Mouse (Mus musculus) T-helper 2 cell (primary cell): Measurements from ENCODE around the gene Pbx3.

Source experiments
- in situ Hi-C: fragments of 300-600 bp; cut with MboI, MseI; formaldehyde crosslinking; loops from one replicate; pipeline ENCODE4 v1.15.1; 2025; ENCODE audit warnings: high pct_unique_total_duplicates

Gene Pbx3

GRCm38 (mm10) chr2:34298202-34298601, 74.7 kb downstream of the Pbx3 start:
- in situ Hi-C loops: no loop called here

- in situ Hi-C loops: no loop called here
Observed at GRCm38 (mm10) chr2:34289726-34290125, 83.2 kb downstream of the Pbx3 start.

GRCm38 (mm10) chr2:34284239-34284638, 88.7 kb downstream of the Pbx3 start:
- in situ Hi-C loops: no loop called here

GRCm38 (mm10) chr2:34280996-34281395, 91.9 kb downstream of the Pbx3 start:
- in situ Hi-C loops: no loop called here

- in situ Hi-C loops: no loop called here
Observed at GRCm38 (mm10) chr2:34279726-34280125, 93.2 kb downstream of the Pbx3 start.

GRCm38 (mm10) chr2:34275630-34276193, 97.2 kb downstream of the Pbx3 start:
- in situ Hi-C loops: no loop called here

GRCm38 (mm10) chr2:34262046-34262445, 110.9 kb downstream of the Pbx3 start:
- in situ Hi-C loops: loop anchor here (10.0 kb wide), 1 partner anchor 113 kb away; the partner anchor contains the start of gene Pbx3

- in situ Hi-C loops: loop anchor here (10.0 kb wide), 1 partner anchor 114 kb away; the partner anchor contains the start of gene Pbx3
Observed at GRCm38 (mm10) chr2:34260653-34261076, 112.3 kb downstream of the Pbx3 start.

- in situ Hi-C loops: no loop called here
Observed at GRCm38 (mm10) chr2:34258256-34258655, 114.7 kb downstream of the Pbx3 start.

- in situ Hi-C loops: no loop called here
Observed at GRCm38 (mm10) chr2:34257611-34258010, 115.3 kb downstream of the Pbx3 start.

GRCm38 (mm10) chr2:34256000-34256553, 116.9 kb downstream of the Pbx3 start:
- in situ Hi-C loops: no loop called here

GRCm38 (mm10) chr2:34253627-34254026, 119.3 kb downstream of the Pbx3 start:
- in situ Hi-C loops: no loop called here

- in situ Hi-C loops: no loop called here
Observed at GRCm38 (mm10) chr2:34253111-34253510, 119.8 kb downstream of the Pbx3 start.

GRCm38 (mm10) chr2:34252286-34252685, 120.7 kb downstream of the Pbx3 start:
- in situ Hi-C loops: no loop called here

- in situ Hi-C loops: no loop called here
Observed at GRCm38 (mm10) chr2:34249961-34250658, 122.8 kb downstream of the Pbx3 start.

- in situ Hi-C loops: no loop called here
Observed at GRCm38 (mm10) chr2:34249141-34249960, 123.6 kb downstream of the Pbx3 start.

- in situ Hi-C loops: no loop called here
Observed at GRCm38 (mm10) chr2:34240885-34241284, 132.1 kb downstream of the Pbx3 start.

GRCm38 (mm10) chr2:34239315-34239858, 133.6 kb downstream of the Pbx3 start:
- in situ Hi-C loops: no loop called here

GRCm38 (mm10) chr2:34235467-34236075, 137.4 kb downstream of the Pbx3 start:
- in situ Hi-C loops: no loop called here

GRCm38 (mm10) chr2:34234274-34234673, 138.7 kb downstream of the Pbx3 start:
- in situ Hi-C loops: no loop called here

- in situ Hi-C loops: no loop called here
Observed at GRCm38 (mm10) chr2:34233271-34233670, 139.7 kb downstream of the Pbx3 start.
